Mouse (Mus musculus) lung, postnatal 4 days (tissue): ENCODE data around the gene Vmn2r10.
"Not testable (repeated sequence)": the region's sequence is repeated elsewhere in the genome, so short reads cannot be mapped to it uniquely, and the experiment has no call there.

Source experiments
- DNase-seq, 2 experiments: peaks; one replicate each; pipeline ENCODE4 v3.0.0; 2021

Gene Vmn2r10

GRCm38 (mm10) chr5:109006427-109006826 is at the start of gene Vmn2r10:
Vmn2r10 (minus strand) TSS chr5:109006527.
- not testable (repeated sequence) for DNase-seq

- DNase-seq = no peak
These were observed 49.0 kb upstream of the Vmn2r10 start for GRCm38 (mm10) chr5:109055286-109055685.

DNA sequence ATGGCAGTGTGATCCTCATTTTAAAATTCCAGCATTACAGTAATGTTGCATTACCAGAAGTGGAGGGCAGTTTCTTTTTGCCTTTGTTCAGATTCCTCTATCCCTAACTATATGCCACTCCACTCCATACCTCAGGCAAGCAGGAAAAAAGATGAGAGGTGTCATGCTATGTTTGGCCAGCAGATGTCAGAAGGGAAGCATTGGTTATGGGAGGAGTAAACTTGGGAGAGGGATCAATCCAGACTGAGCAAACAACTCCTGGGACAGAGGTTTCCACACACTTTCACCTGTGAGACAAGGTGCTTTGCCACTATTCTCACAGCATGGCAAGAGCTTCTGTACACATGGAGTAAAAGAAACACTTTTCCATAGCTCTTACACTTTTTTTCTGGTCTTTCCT is 26.3 kb upstream of the Vmn2r10 start:
- no peak for DNase-seq

DNA sequence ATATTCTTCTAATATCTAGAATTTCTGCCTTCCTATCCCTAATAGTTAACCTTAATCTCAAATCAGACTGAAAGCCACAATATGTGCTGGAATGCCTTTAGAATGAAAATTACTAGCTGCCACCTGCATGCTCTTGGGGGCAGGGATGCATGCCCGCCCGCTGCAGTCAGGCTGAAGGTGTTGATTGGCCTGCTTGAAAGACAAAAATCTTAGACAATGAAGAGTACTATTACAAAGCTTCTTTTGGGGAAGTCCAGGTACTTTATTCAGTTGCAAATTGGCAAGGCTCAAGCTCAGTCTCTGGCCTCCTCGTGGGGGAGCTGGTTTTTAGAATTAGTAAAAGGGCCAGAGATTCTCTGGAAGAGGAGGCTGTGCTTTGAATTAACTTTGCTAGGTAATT is 17.4 kb downstream of the Vmn2r10 start:
- no peak for DNase-seq
